Mouse (Mus musculus) C2C12 (cell line): ENCODE measurements around the gene Dnm2.

Experiments
- CEBPB ChIP-seq: IDR thresholded peaks from one replicate; pipeline ENCODE4 v1.6.1; 2011; ENCODE audit warnings: low read depth, mild to moderate bottlenecking, control low read depth, moderate library complexity
- CTCF ChIP-seq: IDR thresholded peaks from one replicate; pipeline ENCODE4 v1.5.1; 2011; ENCODE audit not compliant: control insufficient read depth, insufficient read depth, insufficient read length
- MAX ChIP-seq: IDR thresholded peaks from one replicate; pipeline ENCODE4 v1.6.1; 2011; ENCODE audit warnings: mild to moderate bottlenecking, control low read depth
- MYOD1 ChIP-seq: IDR thresholded peaks from one replicate; pipeline ENCODE4 v1.6.1; 2011; ENCODE audit warnings: low read depth; ENCODE audit not compliant: control insufficient read depth, insufficient read length
- MYOG ChIP-seq: IDR thresholded peaks from one replicate; pipeline ENCODE4 v1.6.1; 2011; ENCODE audit not compliant: control insufficient read depth, insufficient read length; ENCODE audit errors: extremely low read depth
- USF1 ChIP-seq: IDR thresholded peaks from one replicate; pipeline ENCODE4 v1.6.1; 2011; ENCODE audit warnings: low read depth, mild to moderate bottlenecking, control low read depth, moderate library complexity

DNA sequence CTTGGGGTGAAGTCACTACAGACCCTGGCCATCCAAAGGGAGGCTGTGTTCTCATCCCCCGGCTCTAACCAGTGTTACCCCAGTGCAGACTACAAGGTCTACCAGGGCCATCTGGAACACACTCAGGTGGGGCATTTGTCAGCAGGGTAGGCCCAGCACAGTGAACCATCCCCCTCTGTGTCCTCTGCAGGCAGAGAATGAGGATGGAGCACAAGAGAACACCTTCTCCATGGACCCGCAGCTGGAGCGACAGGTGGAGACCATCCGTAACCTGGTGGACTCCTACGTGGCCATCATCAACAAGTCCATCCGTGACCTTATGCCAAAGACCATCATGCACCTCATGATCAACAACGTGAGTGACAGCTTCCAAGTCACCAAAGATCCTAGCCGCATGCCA, 78.6 kb downstream of the Dnm2 start:
- TF ChIP-seq CTCF, result no peak
- TF ChIP-seq CEBPB, result no peak
- TF ChIP-seq MAX, result no peak
- no peak for TF ChIP-seq MYOG
- TF ChIP-seq USF1, result no peak
- TF ChIP-seq MYOD1, result no peak
